Mouse (Mus musculus) myocyte (in vitro differentiated cells): ENCODE measurements around the gene Trappc3l. TPM values are rescaled to one million over a fixed set of nuclear protein-coding genes. Genes with fewer than 3 reads are reported as not detected.

Source experiments
- H3K27me3 ChIP-seq: one replicate; pipeline ENCODE4 v1.6.1; 2011; ENCODE audit not compliant: control insufficient read depth, insufficient read depth, insufficient read length
- H3K36me3 ChIP-seq: one replicate; pipeline ENCODE4 v1.6.1; 2011; ENCODE audit not compliant: control insufficient read depth, insufficient read depth
- H3K4me2 ChIP-seq: one replicate; pipeline ENCODE4 v1.6.1; 2011; ENCODE audit warnings: low read depth, control low read depth
- H3K4me3 ChIP-seq: one replicate; pipeline ENCODE4 v1.5.1; 2011; ENCODE audit warnings: mild to moderate bottlenecking, control low read depth, moderate library complexity
- H3K79me2 ChIP-seq: one replicate; pipeline ENCODE4 v1.6.1; 2011; ENCODE audit not compliant: control insufficient read depth, insufficient read depth
- H3ac ChIP-seq: one replicate; pipeline ENCODE4 v1.6.1; 2011; ENCODE audit not compliant: control insufficient read depth, insufficient read length
- CEBPB ChIP-seq: IDR thresholded peaks from 2 replicates; pipeline ENCODE4 v1.6.1; 2011; ENCODE audit warnings: mild to moderate bottlenecking, moderate library complexity; ENCODE audit not compliant: poor library complexity, insufficient read depth, severe bottlenecking
- E2F4 ChIP-seq: IDR thresholded peaks from one replicate; pipeline ENCODE4 v1.6.1; 2011; ENCODE audit warnings: mild to moderate bottlenecking, control low read depth, moderate library complexity; ENCODE audit not compliant: insufficient read depth
- MAX ChIP-seq: IDR thresholded peaks from one replicate; pipeline ENCODE4 v1.6.1; 2011; ENCODE audit warnings: low read depth, mild to moderate bottlenecking, control low read depth
- MYOD1 ChIP-seq, 3 experiments: IDR thresholded peaks; one replicate each; pipeline ENCODE4 v1.6.1; 2011; ENCODE audit warnings: control low read depth in 2 of 3, low read depth in 2 of 3, mild to moderate bottlenecking in 2 of 3, moderate library complexity in 1 of 3; ENCODE audit not compliant: insufficient read length in 2 of 3, control insufficient read depth in 1 of 3
- MYOG ChIP-seq, 3 experiments: IDR thresholded peaks; one replicate each; pipeline ENCODE4 v1.6.1; 2011; ENCODE audit warnings: control low read depth in 2 of 3, low read depth in 2 of 3, mild to moderate bottlenecking in 2 of 3; ENCODE audit not compliant: insufficient read length in 2 of 3, control insufficient read depth in 1 of 3, insufficient read depth in 1 of 3
- POLR2A ChIP-seq: IDR thresholded peaks from one replicate; pipeline ENCODE4 v1.6.1; 2011; ENCODE audit warnings: low read depth, mild to moderate bottlenecking, control low read depth, moderate library complexity; ENCODE audit not compliant: insufficient read length
- POLR2AphosphoS2 ChIP-seq: IDR thresholded peaks from one replicate; pipeline ENCODE4 v1.6.1; 2011; ENCODE audit warnings: low read depth, control low read depth; ENCODE audit not compliant: insufficient read length
- REST ChIP-seq: IDR thresholded peaks from one replicate; pipeline ENCODE4 v1.6.1; 2011; ENCODE audit warnings: mild to moderate bottlenecking, control low read depth, moderate library complexity; ENCODE audit not compliant: insufficient read depth, insufficient read length
- SRF ChIP-seq: IDR thresholded peaks from one replicate; pipeline ENCODE4 v1.6.1; 2011; ENCODE audit warnings: low read depth; ENCODE audit not compliant: control insufficient read depth, insufficient read length
- TCF12 ChIP-seq: IDR thresholded peaks from one replicate; pipeline ENCODE4 v1.6.1; 2011; ENCODE audit warnings: mild to moderate bottlenecking, control low read depth; ENCODE audit not compliant: poor library complexity, insufficient read depth, severe bottlenecking
- TCF3 ChIP-seq: IDR thresholded peaks from one replicate; pipeline ENCODE4 v1.6.1; 2011; ENCODE audit warnings: low read depth, control low read depth; ENCODE audit not compliant: insufficient read length
- USF1 ChIP-seq: IDR thresholded peaks from one replicate; pipeline ENCODE4 v1.6.1; 2011; ENCODE audit warnings: low read depth, mild to moderate bottlenecking, control low read depth, moderate library complexity
- polyA plus RNA-seq: library from polyadenylated mRNA; unstranded; fragments of >200 nt; fragmentation: generic; extraction: Trizol; gene quantifications from one replicate; pipeline ENCODE4 v1.2.1, GENCODE M21; 2012; ENCODE audit warnings: missing spikeins

Gene Trappc3l
- polyA plus RNA-seq, 1 experiment = not detected

- H3K27me3 ChIP-seq = no peaks in the 10 kb centered on the region
These were observed 810 bp upstream of the Trappc3l start for GRCm38 (mm10) chr10:34036587-34036986.

GRCm38 (mm10) chr10:34044210-34044609 is 6.8 kb downstream of the Trappc3l start, which contains the start of gene Calhm4:
Gene Calhm4, minus strand, starts transcription at chr10:34044310.
- H3ac ChIP-seq = no peak within 1 kb of the TSS
- no peak within 1 kb of the TSS for H3K4me2 ChIP-seq
- no peaks in the 10 kb centered on the region for H3K79me2 ChIP-seq
- H3K36me3 ChIP-seq = no peaks in the 10 kb centered on the region
- TF ChIP-seq MYOD1 (IDR thresholded peaks at IDR 0.05; ENCODE audit: control insufficient read depth in 1 of 3, insufficient read length in 2 of 3, low read depth in 2 of 3) (no peak), E2F4 (no peak), USF1 (no peak), TCF12 (no peak), TCF3 (no peak), MYOG (IDR thresholded peaks at IDR 0.05; ENCODE audit: control insufficient read depth in 1 of 3, insufficient read depth in 1 of 3, insufficient read length in 2 of 3, low read depth in 2 of 3) (no peak), POLR2A (no peak), SRF (no peak), MAX (no peak), CEBPB (no peak), POLR2AphosphoS2 (no peak), REST (no peak)
- H3K4me3 ChIP-seq = no peak within 1 kb of the TSS
- peaks cover 8% of the 10 kb centered on the region for H3K27me3 ChIP-seq

More at GRCm38 (mm10) chr10:34036587-34036986, 810 bp upstream of the Trappc3l start:
- H3K79me2 ChIP-seq = no peaks in the 10 kb centered on the region
- no peak overlapping the region for H3ac ChIP-seq
- no peak for TF ChIP-seq POLR2A
- TF ChIP-seq E2F4 = no peak
- no peak for TF ChIP-seq MAX
- no peak for TF ChIP-seq CEBPB
- no peak for TF ChIP-seq MYOG (IDR thresholded peaks at IDR 0.05; ENCODE audit: control insufficient read depth in 1 of 3, insufficient read depth in 1 of 3, insufficient read length in 2 of 3, low read depth in 2 of 3)
- TF ChIP-seq MYOD1 (IDR thresholded peaks at IDR 0.05; ENCODE audit: control insufficient read depth in 1 of 3, insufficient read length in 2 of 3, low read depth in 2 of 3) = no peak
- no peak for TF ChIP-seq TCF12
- TF ChIP-seq TCF3 = no peak
- TF ChIP-seq SRF = no peak
- no peak for TF ChIP-seq POLR2AphosphoS2
- TF ChIP-seq USF1 = no peak
- no peak for TF ChIP-seq REST
- H3K4me3 ChIP-seq = no peak overlapping the region
- no peak overlapping the region for H3K4me2 ChIP-seq
- no peaks in the 10 kb centered on the region for H3K36me3 ChIP-seq

GRCm38 (mm10) chr10:34053987-34054386 is 16.6 kb downstream of the Trappc3l start:
- H3K79me2 ChIP-seq = no peaks in the 10 kb centered on the region
- no peak overlapping the region for H3K4me3 ChIP-seq
- no peak overlapping the region for H3ac ChIP-seq
- H3K4me2 ChIP-seq = no peak overlapping the region
- TF ChIP-seq CEBPB = no peak
- no peak for TF ChIP-seq MYOD1 (IDR thresholded peaks at IDR 0.05; ENCODE audit: control insufficient read depth in 1 of 3, insufficient read length in 2 of 3, low read depth in 2 of 3)
- no peak for TF ChIP-seq POLR2AphosphoS2
- no peak for TF ChIP-seq SRF
- TF ChIP-seq MAX = no peak
- no peak for TF ChIP-seq MYOG (IDR thresholded peaks at IDR 0.05; ENCODE audit: control insufficient read depth in 1 of 3, insufficient read depth in 1 of 3, insufficient read length in 2 of 3, low read depth in 2 of 3)
- TF ChIP-seq TCF3 = no peak
- TF ChIP-seq REST = no peak
- TF ChIP-seq USF1 = no peak
- TF ChIP-seq POLR2A = no peak
- TF ChIP-seq TCF12 = no peak
- no peak for TF ChIP-seq E2F4
- H3K36me3 ChIP-seq = no peaks in the 10 kb centered on the region
- H3K27me3 ChIP-seq = no peaks in the 10 kb centered on the region

DNA sequence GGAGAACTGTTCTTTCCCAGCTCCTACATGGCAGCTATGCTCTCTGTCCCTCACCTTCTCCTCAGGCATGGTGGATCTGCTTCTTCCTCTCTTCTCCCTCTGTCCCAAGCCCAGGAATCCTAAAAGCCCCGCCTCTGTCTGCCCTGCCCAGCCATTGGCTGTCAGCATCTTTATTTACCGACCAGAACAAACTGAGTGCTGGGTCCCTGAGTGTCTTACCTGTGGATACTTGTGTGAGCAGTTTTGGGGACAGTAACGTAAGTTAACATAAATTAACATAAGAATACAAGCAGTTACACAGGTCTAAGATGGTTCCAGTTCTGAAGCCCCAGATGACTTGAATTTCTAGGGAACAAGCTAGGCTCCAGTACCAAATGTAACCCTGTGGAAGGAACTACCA is 29.2 kb downstream of the Trappc3l start:
- Histone ChIP-seq H3K27me3 (no peaks in the 10 kb centered on the region), H3K36me3 (no peaks in the 10 kb centered on the region), H3ac (no peak overlapping the region), H3K4me3 (no peak overlapping the region), H3K4me2 (no peak overlapping the region), H3K79me2 (no peaks in the 10 kb centered on the region)
- TF ChIP-seq MYOG (IDR thresholded peaks at IDR 0.05; ENCODE audit: control insufficient read depth in 1 of 3, insufficient read depth in 1 of 3, insufficient read length in 2 of 3, low read depth in 2 of 3) (no peak), POLR2AphosphoS2 (no peak), CEBPB (no peak), MYOD1 (IDR thresholded peaks at IDR 0.05; ENCODE audit: control insufficient read depth in 1 of 3, insufficient read length in 2 of 3, low read depth in 2 of 3) (no peak), REST (no peak), USF1 (no peak), POLR2A (no peak), SRF (no peak), E2F4 (no peak), TCF12 (no peak), TCF3 (no peak), MAX (no peak)

GRCm38 (mm10) chr10:34069606-34070005 is 32.2 kb downstream of the Trappc3l start:
- Histone ChIP-seq H3K4me3 (no peak overlapping the region), H3K27me3 (no peaks in the 10 kb centered on the region), H3K4me2 (no peak overlapping the region), H3ac (no peak overlapping the region), H3K79me2 (no peaks in the 10 kb centered on the region), H3K36me3 (no peaks in the 10 kb centered on the region)
- TF ChIP-seq MYOD1 (IDR thresholded peaks at IDR 0.05; ENCODE audit: control insufficient read depth in 1 of 3, insufficient read length in 2 of 3, low read depth in 2 of 3) = no peak
- no peak for TF ChIP-seq E2F4
- no peak for TF ChIP-seq SRF
- no peak for TF ChIP-seq MAX
- TF ChIP-seq TCF12 = no peak
- TF ChIP-seq REST = no peak
- TF ChIP-seq TCF3 = no peak
- TF ChIP-seq MYOG (IDR thresholded peaks at IDR 0.05; ENCODE audit: control insufficient read depth in 1 of 3, insufficient read depth in 1 of 3, insufficient read length in 2 of 3, low read depth in 2 of 3) = no peak
- TF ChIP-seq CEBPB = no peak
- no peak for TF ChIP-seq POLR2A
- TF ChIP-seq USF1 = no peak
- no peak for TF ChIP-seq POLR2AphosphoS2
